ENCODE assay signal across 8 mouse cellular contexts in the genomic region with DNA sequence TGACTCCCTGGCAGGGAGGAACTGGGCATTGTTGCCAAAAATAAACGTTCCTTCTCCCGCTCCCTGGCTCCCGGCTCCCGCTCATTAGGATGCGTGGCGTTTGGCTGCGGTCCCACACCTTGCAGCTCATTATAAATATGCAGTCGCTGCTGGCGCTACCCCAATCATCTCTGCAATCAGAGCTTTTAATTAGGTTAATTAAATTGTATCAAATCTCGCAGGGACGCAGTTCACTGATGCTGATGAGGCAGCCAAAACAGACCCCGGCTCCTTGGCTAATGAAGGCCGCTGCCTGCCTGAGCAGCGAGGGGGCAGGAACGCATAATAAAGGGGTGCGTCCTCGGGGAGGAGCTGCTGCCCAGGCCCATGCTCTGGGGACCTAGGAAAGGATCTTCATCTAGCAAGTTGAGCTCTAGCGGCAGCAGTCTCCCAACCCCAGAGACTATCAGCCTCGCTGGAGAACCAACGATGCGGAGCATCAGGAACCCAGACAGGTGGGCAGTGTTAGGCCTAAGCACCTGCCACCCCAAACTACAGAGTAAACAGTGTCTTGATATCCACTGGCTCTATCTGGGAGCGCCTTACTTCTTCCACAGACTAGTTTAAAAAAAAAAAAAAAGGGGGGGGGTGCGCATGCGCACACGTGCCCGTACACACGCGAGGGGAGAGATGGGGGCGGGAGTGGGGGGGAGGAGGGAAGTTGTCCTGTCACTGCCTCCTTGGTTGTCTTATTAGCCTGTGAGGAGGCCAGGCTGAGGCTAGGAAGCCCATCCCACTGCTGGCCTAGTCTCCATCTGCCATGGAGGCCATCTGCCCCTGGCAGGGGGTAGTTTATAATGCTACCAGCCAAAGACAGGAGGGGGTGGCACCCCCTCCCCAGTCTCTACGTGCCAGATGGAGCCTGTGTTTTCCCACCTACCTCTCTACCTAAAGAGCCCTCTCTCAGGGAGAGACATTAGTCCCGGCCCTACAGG. TPM values are rescaled to one million over a fixed set of nuclear protein-coding genes. Genes with fewer than 3 reads are reported as not detected.
DNase-seq lines count a peak whose midpoint lies in the region; ATAC-seq and TF ChIP-seq lines count a peak whose summit lies in the region.
"Had no signal": no experiment of that assay in that cellular context is flagged by ENCODE, and none has a peak within 500 bp of the region (broad histone marks: within the 10 kb centered on the region; RNA-seq: fewer than 3 reads in every experiment).

No protein-coding gene starts in this region.

- no peak for TF ChIP-seq EP300 in liver, postnatal 0 days (IDR thresholded peaks at IDR 0.05; ENCODE audit: low read depth)

- 0 out of 2 replicates have a peak overlapping the region, but pooled peaks have one; percentile 6 for H3K4me3 ChIP-seq in liver, embryonic 12.5 days
- H3K4me3 ChIP-seq in liver, postnatal 0 days (ENCODE audit: low read depth, low read length): no peak overlapping the region
- peak overlapping the region; percentile 23 for H3K4me3 ChIP-seq in hindbrain, postnatal 0 days (ENCODE audit: low read length)
- H3K4me3 ChIP-seq: megakaryocyte, embryonic 14.5 days had no signal

- no peak overlapping the region for H3K27ac ChIP-seq in liver, embryonic 12.5 days
- no peak overlapping the region for H3K27ac ChIP-seq in liver, postnatal 0 days (ENCODE audit: low read depth)
- no peak overlapping the region for H3K27ac ChIP-seq in hindbrain, postnatal 0 days

- no peaks in the 10 kb centered on the region; the same call in 1 of the 2 replicates for H3K4me1 ChIP-seq in liver, embryonic 12.5 days
- H3K4me1 ChIP-seq in liver, postnatal 0 days (ENCODE audit: insufficient read depth): no peaks in the 10 kb centered on the region
- H3K4me1 ChIP-seq in hindbrain, postnatal 0 days (ENCODE audit: insufficient read depth, low read length): peaks cover 11% of the 10 kb centered on the region
- H3K4me1 ChIP-seq: megakaryocyte, embryonic 14.5 days had no signal

- peaks cover 15% of the 10 kb centered on the region; the same call in 1 of the 2 replicates for H3K36me3 ChIP-seq in liver, embryonic 12.5 days
- no peaks in the 10 kb centered on the region; the same call in 1 of the 2 replicates for H3K36me3 ChIP-seq in liver, postnatal 0 days (replicated peaks; ENCODE audit: insufficient read depth, low read length)
- peaks cover under 1% of the 10 kb centered on the region; the same call in 1 of the 2 replicates for H3K36me3 ChIP-seq in hindbrain, postnatal 0 days (ENCODE audit: insufficient read depth, low read length)

- H3K9ac ChIP-seq in liver, embryonic 12.5 days: no peak overlapping the region
- H3K9ac ChIP-seq in liver, postnatal 0 days (replicated peaks): no peak overlapping the region
- peak overlapping the region; percentile 37; the same call in 1 of the 2 replicates for H3K9ac ChIP-seq in hindbrain, postnatal 0 days (replicated peaks; ENCODE audit: low read length)

- H3K9me3 ChIP-seq in liver, embryonic 12.5 days (replicated peaks): no peaks in the 10 kb centered on the region
- no peaks in the 10 kb centered on the region for H3K9me3 ChIP-seq in liver, postnatal 0 days (ENCODE audit: low read length)
- H3K9me3 ChIP-seq in hindbrain, postnatal 0 days (ENCODE audit: low read length): no peaks in the 10 kb centered on the region
- H3K9me3 ChIP-seq: megakaryocyte, embryonic 14.5 days had no signal

- no peak for DNase-seq in liver, postnatal 0 days
- peak; percentile 66 to 79 for DNase-seq in cerebellum, postnatal 25 days
- DNase-seq in hindbrain, postnatal 0 days (ENCODE audit: low spot score): peak; percentile 85
- DNase-seq in retina, postnatal 1 day: peak; percentile 92
- DNase-seq in urinary bladder, postnatal 10 days (ENCODE audit: low spot score): no peak

- 9% methylated on average over 25 of the region's 31 CpGs for WGBS in liver, embryonic 12.5 days (ENCODE audit: insufficient replicate concordance)
- 7% methylated on average over 29 of the region's 31 CpGs for WGBS in liver, postnatal 0 days (ENCODE audit: insufficient replicate concordance)
- WGBS in hindbrain, postnatal 0 days: 2% methylated on average over 27 of the region's 31 CpGs

- TF ChIP-seq CTCF in liver, postnatal 0 days (IDR thresholded peaks at IDR 0.05; ENCODE audit: low read depth): no peak
- TF ChIP-seq CTCF in hindbrain, postnatal 0 days (IDR thresholded peaks at IDR 0.05; ENCODE audit: low read depth): peak; percentile 44; the same call in 1 of the 2 replicates

- peaks cover 70% of the 10 kb centered on the region for H3K27me3 ChIP-seq in liver, embryonic 12.5 days (replicated peaks)
- H3K27me3 ChIP-seq in liver, postnatal 0 days (ENCODE audit: insufficient read depth, low read length): peaks cover 24% of the 10 kb centered on the region
- H3K27me3 ChIP-seq in hindbrain, postnatal 0 days (ENCODE audit: insufficient read depth, low read length): peaks cover 3% of the 10 kb centered on the region; the same call in 1 of the 2 replicates

- no peak for ATAC-seq in liver, embryonic 12.5 days
- ATAC-seq in liver, postnatal 0 days: no peak
- peak; percentile 48 for ATAC-seq in hindbrain, postnatal 0 days
- no peak for ATAC-seq in granulocyte monocyte progenitor cell, adult 5-6 weeks (replicated peaks; ENCODE audit: poor library complexity, severe bottlenecking)

- H3K4me2 ChIP-seq in liver, embryonic 12.5 days: peak overlapping the region; percentile 29
- no peak overlapping the region for H3K4me2 ChIP-seq in liver, postnatal 0 days (ENCODE audit: low read depth, low read length)
- H3K4me2 ChIP-seq in hindbrain, postnatal 0 days (ENCODE audit: low read depth, low read length): peak overlapping the region; percentile 57

RNA-seq across cellular contexts. Expression of a gene that starts 16.0 kb away (rescaled TPM):
- polyA plus RNA-seq in liver, embryonic 12.5 days (2016; fragmentation: Nextera tagmentation; extraction: Ambion mirVana): 0.02 and 0.22 TPM in 2 replicates
- polyA plus RNA-seq in liver, postnatal 0 days (2015; fragmentation: Nextera tagmentation; extraction: Ambion mirVana): not detected in 2 replicates
- 4.8 and 7.0 TPM in 2 replicates for total RNA-seq in hindbrain, postnatal 0 days (2014; rRNA removed)
- 4.1 and 6.3 TPM in 2 replicates for polyA plus RNA-seq in hindbrain, postnatal 0 days (2015; fragmentation: Nextera tagmentation; extraction: Ambion mirVana)
- total RNA-seq in granulocyte monocyte progenitor cell, adult 5-6 weeks (2014; fragmentation: Nextera tagmentation): not detected in 2 replicates
- total RNA-seq in granulocyte monocyte progenitor cell, adult 5-6 weeks (2017): not detected in 2 replicates

RNA-seq across cellular contexts. Expression of a gene that starts 20.8 kb away (rescaled TPM):
- 51.4 and 51.5 TPM in 2 replicates for polyA plus RNA-seq in liver, embryonic 12.5 days (2016; fragmentation: Nextera tagmentation; extraction: Ambion mirVana)
- 20.1 and 21.6 TPM in 2 replicates for polyA plus RNA-seq in liver, postnatal 0 days (2015; fragmentation: Nextera tagmentation; extraction: Ambion mirVana)
- 4.0 and 9.0 TPM in 2 replicates for total RNA-seq in hindbrain, postnatal 0 days (2014; rRNA removed)
- polyA plus RNA-seq in hindbrain, postnatal 0 days (2015; fragmentation: Nextera tagmentation; extraction: Ambion mirVana): 31.2 and 39.0 TPM in 2 replicates
- total RNA-seq in granulocyte monocyte progenitor cell, adult 5-6 weeks (2014; fragmentation: Nextera tagmentation): 57.1 and 62.4 TPM in 2 replicates
- total RNA-seq in granulocyte monocyte progenitor cell, adult 5-6 weeks (2017): 81.6 and 86.4 TPM in 2 replicates

RNA-seq across cellular contexts. Expression of a gene that starts 27.9 kb away (rescaled TPM):
- polyA plus RNA-seq in liver, embryonic 12.5 days (2016; fragmentation: Nextera tagmentation; extraction: Ambion mirVana): 3.5 and 3.7 TPM in 2 replicates
- 2.5 and 2.7 TPM in 2 replicates for polyA plus RNA-seq in liver, postnatal 0 days (2015; fragmentation: Nextera tagmentation; extraction: Ambion mirVana)
- total RNA-seq in hindbrain, postnatal 0 days (2014; rRNA removed): 7.1 and 7.3 TPM in 2 replicates
- polyA plus RNA-seq in hindbrain, postnatal 0 days (2015; fragmentation: Nextera tagmentation; extraction: Ambion mirVana): 2.5 and 3.1 TPM in 2 replicates
- 10.4 and 16.6 TPM in 2 replicates for total RNA-seq in granulocyte monocyte progenitor cell, adult 5-6 weeks (2014; fragmentation: Nextera tagmentation)
- 5.0 and 6.1 TPM in 2 replicates for total RNA-seq in granulocyte monocyte progenitor cell, adult 5-6 weeks (2017)

RNA-seq across cellular contexts. Expression of a gene that starts 41.9 kb away (rescaled TPM):
- polyA plus RNA-seq in liver, embryonic 12.5 days (2016; fragmentation: Nextera tagmentation; extraction: Ambion mirVana): 116 and 121 TPM in 2 replicates
- 37.1 and 37.2 TPM in 2 replicates for polyA plus RNA-seq in liver, postnatal 0 days (2015; fragmentation: Nextera tagmentation; extraction: Ambion mirVana)
- total RNA-seq in hindbrain, postnatal 0 days (2014; rRNA removed): 18.7 and 33.0 TPM in 2 replicates
- 79.7 and 87.9 TPM in 2 replicates for polyA plus RNA-seq in hindbrain, postnatal 0 days (2015; fragmentation: Nextera tagmentation; extraction: Ambion mirVana)
- 90.7 and 105 TPM in 2 replicates for total RNA-seq in granulocyte monocyte progenitor cell, adult 5-6 weeks (2014; fragmentation: Nextera tagmentation)
- 167 and 170 TPM in 2 replicates for total RNA-seq in granulocyte monocyte progenitor cell, adult 5-6 weeks (2017)

Comparison
In these comparisons a context has a peak if more than half of its experiments do, and no peak if none do; other contexts are left out.
1. DNase-seq: peak in cerebellum, postnatal 25 days (2 of 2), hindbrain, postnatal 0 days (single experiment) and retina, postnatal 1 day (single experiment); none in liver, postnatal 0 days (single experiment) and urinary bladder, postnatal 10 days (single experiment).